Mouse (Mus musculus) testis, adult 2 months (tissue): Measurements from ENCODE around the gene Gm20388.

Experiments used
- CTCF ChIP-seq: fragments of 200-500 bp; IDR thresholded peaks from 2 replicates; pipeline ENCODE4 v1.5.1; 2012; ENCODE audit warnings: low read depth, mild to moderate bottlenecking, inconsistent platforms, low read length, moderate library complexity; ENCODE audit not compliant: control insufficient read depth, insufficient read depth, insufficient replicate concordance
- POLR2A ChIP-seq: fragments of 200-500 bp; IDR thresholded peaks from 2 replicates; pipeline ENCODE4 v1.6.1; 2012; ENCODE audit warnings: low read depth, mild to moderate bottlenecking, inconsistent platforms, low read length, moderate library complexity; ENCODE audit not compliant: control insufficient read depth

- TF ChIP-seq CTCF (no peak), POLR2A (no peak)
Observed at GRCm38 (mm10) chr8:122762731-122763266, 2852.2 kb downstream of the Gm20388 start.
